Mouse (Mus musculus): ENCODE results near the gene Rpp14.

Gene Rpp14

GRCm38 (mm10) chr14:8080165-8080679, at the start of gene Rpp14:
TSS of gene Rpp14 (plus strand) at chr14:8080367.
- DNase-seq (ENCODE audit: low spot score) = peak; percentile 85

DNA sequence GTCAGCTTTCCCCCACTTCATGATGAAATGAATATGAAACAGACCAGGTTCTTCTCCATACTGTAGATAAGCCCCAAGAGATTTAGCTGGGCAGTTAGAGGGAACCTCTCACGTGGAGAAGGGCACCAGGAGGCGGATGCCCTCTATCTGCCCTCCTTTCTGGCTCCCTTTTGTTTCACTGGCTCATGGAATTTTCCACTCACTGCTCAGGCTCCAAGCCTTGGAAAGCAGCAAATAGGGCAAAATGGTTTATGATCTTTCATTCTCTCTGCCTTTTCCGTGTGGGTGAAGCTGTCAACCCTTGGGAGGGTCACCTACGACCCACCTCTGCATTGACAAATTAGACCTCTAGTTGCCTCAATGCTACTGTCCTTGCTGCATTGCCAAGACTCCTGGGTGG, 49.6 kb upstream of the Rpp14 start:
- no peak for DNase-seq (ENCODE audit: low spot score)

DNA sequence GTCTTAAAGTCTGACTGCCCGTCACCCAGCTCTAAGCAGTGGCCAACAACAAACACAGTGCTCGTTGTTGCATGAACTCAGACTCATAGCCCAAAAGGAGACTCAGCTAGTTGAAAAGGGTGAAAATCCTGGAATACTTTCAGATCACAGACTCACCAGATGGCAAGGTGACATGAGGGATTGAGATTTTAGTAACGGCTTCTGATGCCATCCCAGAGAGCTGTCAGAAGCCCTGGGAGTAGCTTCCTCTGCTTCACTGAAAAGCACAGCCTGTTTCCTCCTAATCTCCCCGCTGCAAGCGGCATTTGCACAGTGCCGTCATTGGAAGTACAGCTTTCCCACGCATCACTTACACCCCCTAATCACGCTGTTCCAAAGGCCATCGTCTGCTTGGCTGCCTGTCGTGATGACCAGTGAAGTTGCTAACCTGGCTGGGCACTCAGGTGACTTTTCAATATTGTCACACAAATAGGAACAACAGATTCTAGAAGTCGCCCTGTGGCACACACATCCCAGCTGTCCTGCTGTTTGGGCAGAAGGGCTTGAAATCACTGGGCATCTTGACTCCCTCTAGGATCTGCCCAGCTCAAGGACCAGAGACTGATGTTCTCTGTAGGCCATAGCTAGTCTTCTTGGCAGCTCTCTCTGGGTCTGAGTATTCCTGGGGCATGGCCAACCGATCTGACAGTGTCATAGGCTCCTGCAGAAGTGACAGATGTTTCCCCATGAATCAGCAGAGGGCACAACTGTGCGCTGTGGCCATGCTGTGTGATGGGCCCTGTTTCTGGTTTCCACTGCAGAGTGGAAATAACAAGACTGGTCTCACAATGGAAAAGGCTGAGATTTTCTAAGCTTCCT, 47.9 kb upstream of the Rpp14 start:
- DNase-seq (ENCODE audit: low spot score) = no peak

- no peak for DNase-seq (ENCODE audit: low spot score)
Measured at GRCm38 (mm10) chr14:8034561-8034960, 45.6 kb upstream of the Rpp14 start.

- DNase-seq (ENCODE audit: low spot score) = no peak
Measured at GRCm38 (mm10) chr14:8035951-8036350, 44.2 kb upstream of the Rpp14 start.

GRCm38 (mm10) chr14:8036406-8036805, 43.8 kb upstream of the Rpp14 start:
- DNase-seq (ENCODE audit: low spot score) = no peak

GRCm38 (mm10) chr14:8038150-8038549, 42.0 kb upstream of the Rpp14 start:
- DNase-seq (ENCODE audit: low spot score) = no peak

DNA sequence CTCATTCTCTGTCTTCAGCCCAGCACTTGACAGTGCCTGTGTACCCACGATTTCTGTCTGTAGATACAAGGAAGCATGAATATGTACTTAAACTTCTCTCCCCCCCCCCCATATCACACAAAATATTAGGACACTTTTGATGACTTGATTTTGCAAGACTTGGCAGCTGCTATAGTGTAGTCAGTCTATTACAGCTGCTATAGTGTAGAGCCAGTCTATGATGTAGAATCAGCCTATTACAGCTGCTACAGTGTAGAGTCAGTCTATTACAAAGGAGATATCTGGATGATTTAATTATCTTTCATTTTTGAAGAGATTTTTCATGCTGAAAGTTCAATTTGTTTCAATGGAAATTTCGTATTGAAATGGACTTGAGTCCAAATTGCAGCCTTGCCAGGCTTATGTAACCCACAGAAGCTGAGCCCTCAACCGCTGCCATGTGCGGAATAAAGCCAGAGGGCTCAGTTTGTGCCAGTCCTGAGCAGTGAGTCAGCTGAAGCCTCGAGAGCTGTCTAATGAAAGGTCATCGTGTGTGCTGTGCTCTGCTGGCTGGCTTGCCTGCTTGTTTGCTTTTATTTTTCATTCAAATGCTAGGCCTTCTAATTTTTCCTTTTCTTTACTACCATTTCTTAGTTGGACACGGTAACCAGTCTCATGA, 41.2 kb upstream of the Rpp14 start:
- DNase-seq (ENCODE audit: low spot score) = no peak

GRCm38 (mm10) chr14:8040179-8040578, 40.0 kb upstream of the Rpp14 start:
- DNase-seq (ENCODE audit: low spot score) = no peak

GRCm38 (mm10) chr14:8040911-8041678, 39.1 kb upstream of the Rpp14 start:
- no peak for DNase-seq (ENCODE audit: low spot score)

- no peak for DNase-seq (ENCODE audit: low spot score)
Measured at GRCm38 (mm10) chr14:8042120-8042519, 38.0 kb upstream of the Rpp14 start.

DNA sequence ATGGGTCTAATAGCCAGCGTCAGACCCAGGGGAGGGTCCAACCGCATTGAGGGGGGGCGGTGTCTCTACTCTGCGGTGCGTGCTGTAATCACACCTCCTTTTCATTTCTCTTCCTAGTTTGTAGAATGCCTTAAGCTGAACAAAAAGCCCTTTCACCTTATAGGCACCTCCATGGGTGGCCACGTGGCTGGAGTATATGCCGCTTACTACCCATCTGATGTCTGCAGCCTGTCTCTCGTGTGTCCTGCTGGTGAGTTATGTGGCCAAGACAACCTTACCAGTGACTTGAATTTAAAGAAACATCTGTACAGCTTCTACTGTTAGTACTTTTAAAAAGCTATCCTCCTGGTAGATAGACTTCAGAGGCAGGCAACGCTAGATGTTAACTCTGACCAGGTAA, 37.6 kb upstream of the Rpp14 start:
- DNase-seq (ENCODE audit: low spot score) = no peak

DNA sequence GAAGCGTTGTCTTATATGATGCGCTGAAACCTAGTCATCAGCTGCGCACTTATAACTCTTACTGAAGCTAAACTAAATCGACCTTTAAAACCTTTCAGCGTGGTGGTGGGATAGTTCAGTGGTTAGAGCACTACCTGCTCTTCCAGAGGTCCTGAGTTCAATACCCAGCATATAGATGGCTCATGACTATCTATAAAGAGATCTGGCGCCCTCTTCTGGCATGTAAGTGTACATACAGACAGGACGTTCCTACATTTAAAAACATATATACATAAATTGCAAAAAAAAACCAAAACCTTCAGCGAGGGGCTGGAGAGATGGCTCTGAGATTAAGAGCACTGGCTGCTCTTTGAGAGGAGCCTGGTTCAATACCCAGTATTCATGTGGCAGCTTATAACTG, 35.8 kb upstream of the Rpp14 start:
- DNase-seq (ENCODE audit: low spot score) = no peak

- no peak for DNase-seq (ENCODE audit: low spot score)
Measured at GRCm38 (mm10) chr14:8044786-8045185, 35.4 kb upstream of the Rpp14 start.

GRCm38 (mm10) chr14:8045187-8045846, 34.9 kb upstream of the Rpp14 start:
- no peak for DNase-seq (ENCODE audit: low spot score)

DNA sequence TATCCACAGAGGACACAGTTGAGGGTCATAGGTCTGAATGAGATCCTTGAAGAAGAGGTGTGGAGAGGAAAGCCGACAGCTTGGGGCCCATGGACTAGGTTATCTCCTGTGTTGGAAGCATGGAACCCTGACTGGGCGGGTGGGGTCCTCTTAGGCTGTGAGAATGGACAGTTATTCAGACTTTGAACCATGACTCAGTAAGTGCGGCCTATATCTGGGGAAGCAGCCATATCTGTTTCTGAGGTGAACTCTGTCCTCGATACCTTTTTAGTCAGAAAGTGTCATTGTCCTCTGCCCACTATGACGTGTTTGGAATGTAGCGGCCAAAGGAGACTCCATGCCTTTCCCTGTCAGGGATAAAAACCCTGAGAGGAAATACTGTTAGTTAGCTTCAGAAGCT, 33.3 kb upstream of the Rpp14 start:
- DNase-seq (ENCODE audit: low spot score) = no peak

- DNase-seq (ENCODE audit: low spot score) = no peak
Measured at GRCm38 (mm10) chr14:8049334-8049733, 30.8 kb upstream of the Rpp14 start.

- DNase-seq (ENCODE audit: low spot score) = no peak
Measured at GRCm38 (mm10) chr14:8051869-8052268, 28.3 kb upstream of the Rpp14 start.

GRCm38 (mm10) chr14:8052661-8053060, 27.5 kb upstream of the Rpp14 start:
- DNase-seq (ENCODE audit: low spot score) = no peak

DNA sequence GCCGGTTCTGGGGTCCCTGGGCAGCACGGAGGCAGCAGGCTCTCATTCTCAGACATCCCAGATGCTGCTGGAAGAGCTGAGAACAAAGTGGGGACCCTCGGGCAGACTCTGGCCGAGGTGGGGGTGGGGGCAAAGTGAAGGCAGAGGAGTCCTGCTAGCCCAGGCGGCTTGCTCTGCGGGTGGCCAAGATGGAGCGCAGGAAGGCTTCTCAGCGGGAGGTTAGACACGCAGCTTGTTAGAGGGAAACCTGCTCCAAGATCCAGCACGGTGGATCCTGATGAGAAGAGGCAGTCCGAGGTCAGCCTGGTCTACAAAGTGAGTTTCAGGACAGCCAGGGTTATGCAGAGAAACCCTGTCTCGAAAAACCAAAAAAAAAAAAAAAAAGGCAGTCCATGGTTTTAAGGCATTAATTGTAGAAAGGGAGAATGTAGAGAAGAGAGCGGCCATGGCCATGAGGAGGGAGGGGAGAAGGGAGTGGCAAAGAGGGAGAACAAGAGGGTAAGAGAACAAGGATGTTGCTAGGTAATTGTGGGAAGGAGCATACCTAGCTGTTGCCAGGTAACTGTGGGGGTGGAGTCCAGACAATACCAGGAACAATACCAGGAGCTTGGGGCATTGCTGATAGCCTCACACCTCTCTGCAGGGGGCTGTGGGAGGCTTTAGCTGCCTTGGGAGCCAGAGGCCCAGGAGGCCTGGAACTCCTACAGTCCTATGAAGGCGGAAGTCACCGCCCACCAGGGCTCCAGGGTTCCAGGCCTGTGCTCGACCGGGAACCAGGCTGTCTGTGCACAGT, 25.7 kb upstream of the Rpp14 start:
- DNase-seq (ENCODE audit: low spot score) = no peak

DNA sequence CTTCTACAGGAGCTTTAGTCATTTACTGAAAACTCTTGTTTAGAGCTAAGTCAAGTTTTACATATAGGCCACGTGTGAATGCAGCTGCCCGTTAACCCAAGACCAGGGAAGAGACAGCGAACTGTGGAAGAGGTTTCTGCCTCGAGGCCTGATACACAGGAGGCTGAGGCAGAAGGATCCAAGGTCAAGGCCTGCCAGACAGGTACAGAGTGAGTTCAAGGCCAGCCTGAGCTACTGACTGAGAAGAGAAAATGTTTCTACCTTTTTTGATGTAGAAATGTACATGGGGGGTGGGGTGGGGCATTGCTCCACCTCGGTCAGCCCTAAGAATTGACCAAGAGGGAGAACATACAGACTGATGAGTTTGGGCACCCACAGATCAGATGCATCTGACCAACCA, 24.1 kb upstream of the Rpp14 start:
- DNase-seq (ENCODE audit: low spot score) = no peak

All from urinary bladder, postnatal 10 days (tissue).